Mouse (Mus musculus) left cerebral cortex, adult 9 months (tissue): ENCODE results near the gene Map4k3.

Experiments used
- DNase-seq, 2 experiments: peaks; one replicate each; pipeline ENCODE4 v3.0.0; 2022; ENCODE audit warnings: low spot score in 2 of 2

Map4k3 gene

GRCm38 (mm10) chr17:80729825-80730224 lies 1.5 kb upstream of the Map4k3 start:
- DNase-seq: no peak

GRCm38 (mm10) chr17:80729080-80729749 lies 930 bp upstream of the Map4k3 start:
- no peak for DNase-seq

- peak in 1 of 2 experiments; percentile 31 for DNase-seq
Observed at GRCm38 (mm10) chr17:80727341-80727951, 839 bp downstream of the Map4k3 start.

GRCm38 (mm10) chr17:80726821-80727220 lies 1.5 kb downstream of the Map4k3 start:
- DNase-seq: no peak

GRCm38 (mm10) chr17:80723092-80723491 lies 5.2 kb downstream of the Map4k3 start:
- no peak for DNase-seq

GRCm38 (mm10) chr17:80721670-80722069 lies 6.6 kb downstream of the Map4k3 start:
- no peak for DNase-seq

GRCm38 (mm10) chr17:80719309-80719708 lies 9.0 kb downstream of the Map4k3 start:
- no peak for DNase-seq

- no peak for DNase-seq
Observed at GRCm38 (mm10) chr17:80718243-80718642, 10.0 kb downstream of the Map4k3 start.

GRCm38 (mm10) chr17:80713588-80713987 lies 14.7 kb downstream of the Map4k3 start:
- no peak for DNase-seq

GRCm38 (mm10) chr17:80709921-80710838 lies 18.1 kb downstream of the Map4k3 start:
- peak; percentile 54 to 76 for DNase-seq

- no peak for DNase-seq
Observed at GRCm38 (mm10) chr17:80708803-80709202, 19.5 kb downstream of the Map4k3 start.

- DNase-seq: peak in 1 of 2 experiments; percentile 47
Observed at GRCm38 (mm10) chr17:80707176-80707575, 21.1 kb downstream of the Map4k3 start.

- DNase-seq: no peak
Observed at GRCm38 (mm10) chr17:80706608-80707007, 21.7 kb downstream of the Map4k3 start.

- DNase-seq: no peak
Observed at GRCm38 (mm10) chr17:80701687-80702086, 26.6 kb downstream of the Map4k3 start.

GRCm38 (mm10) chr17:80698930-80699329 lies 29.4 kb downstream of the Map4k3 start:
- no peak for DNase-seq

- DNase-seq: no peak
Observed at GRCm38 (mm10) chr17:80698191-80698901, 29.9 kb downstream of the Map4k3 start.

- DNase-seq: no peak
Observed at GRCm38 (mm10) chr17:80696956-80697355, 31.3 kb downstream of the Map4k3 start.

GRCm38 (mm10) chr17:80696210-80696609 lies 32.1 kb downstream of the Map4k3 start:
- no peak for DNase-seq

GRCm38 (mm10) chr17:80693707-80694106 lies 34.6 kb downstream of the Map4k3 start:
- DNase-seq: no peak

GRCm38 (mm10) chr17:80692183-80692582 lies 36.1 kb downstream of the Map4k3 start:
- DNase-seq: no peak

- no peak for DNase-seq
Observed at GRCm38 (mm10) chr17:80688701-80689100, 39.6 kb downstream of the Map4k3 start.

- DNase-seq: no peak
Observed at GRCm38 (mm10) chr17:80686066-80686465, 42.2 kb downstream of the Map4k3 start.
